Mouse (Mus musculus): Measurements from ENCODE around the gene Plod1. TPM values are rescaled to one million over a fixed set of nuclear protein-coding genes. Genes with fewer than 3 reads are reported as not detected.

Gene Plod1
- polyA plus RNA-seq, 1 experiment, result 36.0 TPM

DNA sequence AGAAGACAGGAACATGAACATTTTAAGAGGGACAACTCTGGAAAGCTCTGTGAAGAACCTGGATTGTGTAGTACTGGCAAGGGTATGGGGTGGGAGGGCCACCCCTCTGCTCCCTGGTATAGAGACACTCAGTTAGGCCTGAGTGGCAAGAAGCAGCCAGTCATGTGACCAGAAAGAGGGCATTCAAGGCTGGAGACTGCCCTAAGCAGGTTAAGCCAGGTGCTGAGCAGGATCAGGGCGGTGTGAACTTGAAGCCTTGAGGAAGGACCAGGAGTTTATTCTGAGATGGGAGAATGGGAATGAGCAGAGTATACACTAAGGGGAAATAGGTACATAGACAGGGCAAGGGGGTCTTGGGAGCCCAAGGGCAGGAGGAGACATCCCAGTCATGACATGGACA, 6.4 kb upstream of the Plod1 start:
- TF ChIP-seq CTCF (IDR thresholded peaks at IDR 0.05; ENCODE audit: borderline replicate concordance, insufficient read depth, low read depth, low read length) (no peak), POLR2A (IDR thresholded peaks at IDR 0.05; ENCODE audit: borderline replicate concordance, insufficient read depth, low read length) (no peak)
- H3K27ac ChIP-seq (ENCODE audit: insufficient read depth, low read length), result no peak overlapping the region
- 96% methylated on average over 1 of the region's 1 CpGs for WGBS
- H3K27me3 ChIP-seq (ENCODE audit: control insufficient read depth, insufficient read depth, low read length), result no peaks in the 10 kb centered on the region
- DNase-seq, result no peak
- peaks cover 10% of the 10 kb centered on the region for H3K4me1 ChIP-seq (ENCODE audit: control insufficient read depth, insufficient read depth, low read length)
- no peak overlapping the region for H3K4me3 ChIP-seq (replicated peaks; ENCODE audit: insufficient read depth, low read depth, low read length)

DNA sequence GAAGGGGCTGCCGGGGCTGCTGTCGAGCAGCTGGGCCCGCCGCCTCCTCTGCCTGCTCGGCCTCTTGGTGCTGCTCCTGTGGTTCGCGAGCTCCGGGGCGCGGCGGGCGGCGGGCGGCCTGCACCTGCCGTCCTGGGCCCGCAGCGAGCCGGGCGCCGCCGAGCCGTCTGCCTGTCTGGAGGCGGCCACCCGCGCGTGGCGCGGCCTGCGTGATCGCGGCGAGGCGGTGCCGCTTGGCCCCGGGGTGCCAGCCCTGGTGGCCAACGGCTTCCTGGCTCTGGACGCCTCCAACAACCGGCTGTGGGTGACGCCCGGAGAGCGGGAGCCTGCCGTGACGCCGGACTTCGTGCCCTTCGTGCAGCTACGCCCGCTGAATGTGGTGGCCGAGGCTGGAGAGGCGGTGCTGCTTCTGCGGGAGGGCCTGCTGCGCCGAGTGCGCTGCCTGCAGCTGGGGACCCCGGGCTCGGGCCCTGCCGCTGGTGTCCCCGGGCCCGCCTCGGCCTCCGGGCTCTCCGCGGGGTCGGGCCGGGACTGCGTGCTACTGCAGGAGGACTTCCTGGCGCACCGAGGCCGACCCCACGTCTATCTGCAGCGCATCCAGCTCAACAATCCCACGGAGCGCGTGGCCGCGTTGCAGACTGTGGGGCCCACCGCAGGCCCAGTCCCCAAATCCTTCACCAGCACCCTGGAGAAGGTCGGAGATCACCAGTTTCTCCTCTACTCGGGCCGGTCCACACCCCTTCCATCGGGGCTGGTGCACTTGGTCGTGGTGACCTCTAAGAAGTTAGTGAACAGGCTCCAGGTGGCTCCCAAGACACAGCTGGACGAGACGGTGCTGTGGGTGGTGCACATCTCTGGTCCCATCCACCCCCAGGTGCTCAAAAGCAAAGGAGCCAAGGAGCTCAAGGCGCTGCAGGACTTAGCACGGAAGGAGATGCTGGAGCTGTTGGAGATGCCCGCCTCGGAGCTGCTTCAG, 4.8 kb upstream of the Plod1 start:
- Histone ChIP-seq H3K27me3 (ENCODE audit: control insufficient read depth, insufficient read depth, low read length) (no peaks in the 10 kb centered on the region), H3K27ac (ENCODE audit: insufficient read depth, low read length) (peak overlapping the region; percentile 62; the same call in 1 of the 2 replicates), H3K4me1 (ENCODE audit: control insufficient read depth, insufficient read depth, low read length) (peaks cover 10% of the 10 kb centered on the region), H3K4me3 (replicated peaks; ENCODE audit: insufficient read depth, low read depth, low read length) (peak overlapping the region; percentile 77)
- no peak for DNase-seq
- TF ChIP-seq POLR2A (IDR thresholded peaks at IDR 0.05; ENCODE audit: borderline replicate concordance, insufficient read depth, low read length), result no peak
- TF ChIP-seq CTCF (IDR thresholded peaks at IDR 0.05; ENCODE audit: borderline replicate concordance, insufficient read depth, low read depth, low read length), result no peak
- WGBS, result 5% methylated on average over 84 of the region's 88 CpGs

DNA sequence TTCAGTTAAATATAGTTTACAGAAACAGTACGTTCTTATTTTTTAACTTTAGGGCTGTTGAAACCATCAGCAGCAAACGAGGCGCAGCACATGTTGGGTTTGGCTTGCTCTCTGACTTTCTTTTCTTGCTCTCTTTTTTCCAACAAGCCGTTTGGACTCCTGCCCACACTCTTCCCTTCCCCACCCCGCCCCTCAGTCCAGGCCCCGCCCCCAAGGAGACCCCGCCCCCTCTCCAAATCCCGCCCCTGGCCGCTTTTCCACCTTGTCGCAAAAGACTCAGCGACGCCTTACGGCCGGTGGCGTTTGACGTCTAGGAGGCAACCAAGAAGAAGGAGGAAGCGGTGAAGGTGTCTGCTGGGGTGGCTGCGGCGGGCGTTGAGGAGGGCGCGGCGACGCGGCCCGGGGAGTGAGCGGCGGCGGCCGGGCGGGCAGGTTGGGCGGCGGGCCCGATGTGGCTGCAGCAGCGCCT, 4.0 kb upstream of the Plod1 start, which contains the start of gene 2510039O18Rik:
2510039O18Rik (plus strand) TSS at position 320 of the 469 bp plus-strand sequence.
- WGBS, result under 1% methylated on average over 33 of the region's 35 CpGs
- TF ChIP-seq POLR2A (IDR thresholded peaks at IDR 0.05; ENCODE audit: borderline replicate concordance, insufficient read depth, low read length), result peak; percentile 64; the same call in 1 of the 2 replicates
- no peak for TF ChIP-seq CTCF (IDR thresholded peaks at IDR 0.05; ENCODE audit: borderline replicate concordance, insufficient read depth, low read depth, low read length)
- peak; percentile 82 to 84 for DNase-seq
- Histone ChIP-seq H3K27ac (ENCODE audit: insufficient read depth, low read length) (peak within 1 kb of the TSS; percentile 62; the same call in 1 of the 2 replicates), H3K4me1 (ENCODE audit: control insufficient read depth, insufficient read depth, low read length) (peaks cover 10% of the 10 kb centered on the region), H3K27me3 (ENCODE audit: control insufficient read depth, insufficient read depth, low read length) (no peaks in the 10 kb centered on the region), H3K4me3 (replicated peaks; ENCODE audit: insufficient read depth, low read depth, low read length) (peak within 1 kb of the TSS; percentile 77)

DNA sequence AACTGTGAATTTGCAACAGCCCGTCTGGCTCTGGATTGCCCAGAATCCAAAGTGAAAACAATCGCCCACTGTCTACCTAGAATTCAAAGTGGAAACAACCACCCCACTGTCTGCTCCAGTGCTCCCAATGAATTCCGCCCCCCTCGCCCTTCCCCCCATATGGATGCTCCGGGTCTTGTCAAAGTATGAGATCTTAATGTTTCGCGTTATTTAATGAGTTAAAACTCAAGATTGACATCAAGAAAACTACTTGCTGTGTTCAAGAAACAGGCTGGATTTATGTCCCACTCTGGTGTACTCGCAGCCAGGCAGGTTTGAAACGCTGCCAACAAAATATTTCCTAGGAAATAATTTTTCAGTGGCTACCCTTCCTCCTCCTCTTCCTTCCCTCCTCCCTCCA, 3.5 kb upstream of the Plod1 start:
- peak in 1 of 2 experiments; percentile 22 for DNase-seq
- peak overlapping the region; percentile 52 for H3K4me3 ChIP-seq (replicated peaks; ENCODE audit: insufficient read depth, low read depth, low read length)
- WGBS, result 13% methylated on average over 9 of the region's 9 CpGs
- no peaks in the 10 kb centered on the region for H3K27me3 ChIP-seq (ENCODE audit: control insufficient read depth, insufficient read depth, low read length)
- TF ChIP-seq POLR2A (IDR thresholded peaks at IDR 0.05; ENCODE audit: borderline replicate concordance, insufficient read depth, low read length), result no peak
- no peak for TF ChIP-seq CTCF (IDR thresholded peaks at IDR 0.05; ENCODE audit: borderline replicate concordance, insufficient read depth, low read depth, low read length)
- H3K27ac ChIP-seq (ENCODE audit: insufficient read depth, low read length), result no peak overlapping the region
- H3K4me1 ChIP-seq (ENCODE audit: control insufficient read depth, insufficient read depth, low read length), result peaks cover 9% of the 10 kb centered on the region

DNA sequence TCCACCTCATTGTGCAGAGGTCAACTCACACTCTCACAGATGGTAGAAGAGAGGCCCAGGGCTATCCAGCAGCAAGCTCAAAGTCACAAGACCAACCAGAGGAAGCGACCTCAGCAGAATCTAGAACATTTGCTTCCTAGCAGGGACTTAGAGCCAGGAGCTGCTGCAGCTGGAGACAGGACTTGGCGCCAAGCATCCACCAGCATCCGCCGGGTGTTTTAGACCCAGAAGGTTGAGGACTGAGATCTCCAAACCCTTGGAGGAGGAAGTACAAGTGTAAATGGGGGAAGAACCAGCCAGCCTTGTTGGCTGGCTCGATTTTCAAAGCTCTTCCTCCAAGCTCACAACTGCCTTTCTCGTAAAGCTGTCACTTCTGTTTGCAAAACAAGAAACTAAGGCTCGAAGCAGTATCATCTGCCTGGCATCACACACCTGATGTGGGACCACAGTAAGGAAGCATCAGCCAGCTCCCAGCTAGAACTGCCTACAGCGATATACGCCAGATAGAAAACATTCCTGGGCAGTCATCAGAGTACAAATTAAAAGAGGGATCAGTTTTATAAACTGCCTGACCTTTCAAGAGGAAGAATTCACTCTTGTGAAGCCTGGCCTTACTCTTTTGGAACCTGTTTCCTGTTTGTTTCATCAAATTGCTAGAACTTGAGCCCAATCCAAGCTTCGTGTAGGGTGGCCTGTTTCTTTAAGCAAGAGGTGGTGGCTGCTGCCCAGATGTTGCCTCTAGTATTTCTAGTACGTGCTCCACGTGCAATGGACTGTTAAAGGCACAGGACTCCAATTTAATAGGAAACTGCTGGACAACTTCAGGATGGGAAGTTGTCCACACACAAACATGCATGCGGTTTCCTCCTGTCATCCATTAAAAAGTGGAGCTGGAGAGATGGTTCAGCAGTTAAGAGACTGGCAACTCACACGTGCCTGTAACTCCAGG, 1.9 kb upstream of the Plod1 start:
- no peak for TF ChIP-seq POLR2A (IDR thresholded peaks at IDR 0.05; ENCODE audit: borderline replicate concordance, insufficient read depth, low read length)
- TF ChIP-seq CTCF (IDR thresholded peaks at IDR 0.05; ENCODE audit: borderline replicate concordance, insufficient read depth, low read depth, low read length), result no peak
- Histone ChIP-seq H3K4me1 (ENCODE audit: control insufficient read depth, insufficient read depth, low read length) (peaks cover 6% of the 10 kb centered on the region), H3K4me3 (replicated peaks; ENCODE audit: insufficient read depth, low read depth, low read length) (no peak overlapping the region), H3K27me3 (ENCODE audit: control insufficient read depth, insufficient read depth, low read length) (no peaks in the 10 kb centered on the region), H3K27ac (ENCODE audit: insufficient read depth, low read length) (no peak overlapping the region)
- WGBS, result 71% methylated on average over 14 of the region's 14 CpGs
- no peak for DNase-seq

DNA sequence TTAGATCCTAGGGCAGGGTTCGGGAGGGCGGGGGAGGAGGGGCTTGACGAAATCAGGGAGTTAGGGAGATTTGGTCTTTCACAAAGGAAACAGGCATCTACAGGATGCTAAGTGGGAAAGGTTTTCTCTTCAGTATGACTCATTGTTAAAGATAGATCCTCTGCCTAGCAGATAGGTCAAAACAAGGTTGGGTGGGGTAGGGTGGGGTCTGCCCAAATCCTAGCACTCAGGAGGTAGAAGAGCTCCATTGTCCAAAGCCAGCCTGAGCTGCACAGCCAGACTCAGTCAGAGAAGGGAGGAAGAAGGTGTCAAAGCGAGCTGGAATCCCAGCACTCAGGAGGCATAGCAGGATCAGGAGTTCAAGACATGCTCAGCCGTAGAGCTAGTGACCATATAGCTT, 919 bp upstream of the Plod1 start:
- Histone ChIP-seq H3K27ac (ENCODE audit: insufficient read depth, low read length) (no peak overlapping the region), H3K4me1 (ENCODE audit: control insufficient read depth, insufficient read depth, low read length) (peaks cover 6% of the 10 kb centered on the region), H3K4me3 (replicated peaks; ENCODE audit: insufficient read depth, low read depth, low read length) (no peak overlapping the region), H3K27me3 (ENCODE audit: control insufficient read depth, insufficient read depth, low read length) (no peaks in the 10 kb centered on the region)
- DNase-seq, result no peak
- 76% methylated on average over 5 of the region's 5 CpGs for WGBS
- no peak for TF ChIP-seq POLR2A (IDR thresholded peaks at IDR 0.05; ENCODE audit: borderline replicate concordance, insufficient read depth, low read length)
- TF ChIP-seq CTCF (IDR thresholded peaks at IDR 0.05; ENCODE audit: borderline replicate concordance, insufficient read depth, low read depth, low read length), result no peak

DNA sequence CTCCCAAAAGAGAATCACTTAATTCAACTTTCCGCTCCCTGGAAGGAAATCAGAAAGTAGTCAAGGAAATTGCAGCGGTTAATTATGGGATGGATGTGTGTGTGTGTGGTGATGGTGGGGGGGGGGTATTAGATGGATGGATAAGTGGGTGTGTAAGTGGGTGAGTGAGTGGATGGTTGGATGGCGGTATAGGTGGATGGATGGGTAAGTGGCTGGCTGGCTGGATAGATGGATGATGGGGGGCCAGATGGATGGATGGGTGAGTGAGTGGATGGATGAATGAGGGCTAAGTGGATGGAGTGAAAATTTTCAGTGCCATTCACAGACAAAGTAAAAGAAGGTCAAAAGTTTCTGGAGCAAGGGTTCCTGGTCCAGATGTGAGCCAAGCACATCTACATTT, 454 bp upstream of the Plod1 start:
- Histone ChIP-seq H3K4me3 (replicated peaks; ENCODE audit: insufficient read depth, low read depth, low read length) (peak overlapping the region; percentile 69), H3K27ac (ENCODE audit: insufficient read depth, low read length) (no peak overlapping the region), H3K27me3 (ENCODE audit: control insufficient read depth, insufficient read depth, low read length) (no peaks in the 10 kb centered on the region), H3K4me1 (ENCODE audit: control insufficient read depth, insufficient read depth, low read length) (peaks cover 6% of the 10 kb centered on the region)
- no peak for DNase-seq
- WGBS, result 40% methylated on average over 3 of the region's 3 CpGs
- TF ChIP-seq CTCF (IDR thresholded peaks at IDR 0.05; ENCODE audit: borderline replicate concordance, insufficient read depth, low read depth, low read length) (no peak), POLR2A (IDR thresholded peaks at IDR 0.05; ENCODE audit: borderline replicate concordance, insufficient read depth, low read length) (no peak)
